In genomic region chr7:111156472-111157231, GRCm38 (mm10) we compare ENCODE assay signal across 8 mouse cellular contexts.
DNase-seq lines count a peak whose midpoint lies in the region; ATAC-seq and TF ChIP-seq lines count a peak whose summit lies in the region.

No protein-coding gene starts in this region.

- no peaks in the 10 kb centered on the region for H3K9me3 ChIP-seq in midbrain, embryonic 10.5 days (replicated peaks)
- H3K9me3 ChIP-seq in midbrain, embryonic 15.5 days: no peaks in the 10 kb centered on the region
- no peaks in the 10 kb centered on the region for H3K9me3 ChIP-seq in intestine, embryonic 14.5 days (ENCODE audit: control insufficient read depth, low read length)
- H3K9me3 ChIP-seq in lung, postnatal 0 days (ENCODE audit: low read length): no peaks in the 10 kb centered on the region

- no peaks in the 10 kb centered on the region for H3K27me3 ChIP-seq in midbrain, embryonic 10.5 days (ENCODE audit: low read depth, poor library complexity, severe bottlenecking)
- no peaks in the 10 kb centered on the region for H3K27me3 ChIP-seq in midbrain, embryonic 15.5 days (replicated peaks)
- no peaks in the 10 kb centered on the region for H3K27me3 ChIP-seq in intestine, embryonic 14.5 days (replicated peaks; ENCODE audit: control insufficient read depth, insufficient read depth, low read length)
- H3K27me3 ChIP-seq in lung, postnatal 0 days (replicated peaks; ENCODE audit: insufficient read depth, low read length): no peaks in the 10 kb centered on the region

- DNase-seq in midbrain, embryonic 10.5 days (ENCODE audit: low spot score): no peak
- peak; percentile 69 for DNase-seq in forelimb bud, embryonic 11.5 days (ENCODE audit: low read depth, low spot score)
- DNase-seq in intestine, embryonic 14.5 days (ENCODE audit: low spot score): peak; percentile 69
- peak; percentile 50 for DNase-seq in lung, postnatal 0 days (ENCODE audit: low spot score)
- no peak for DNase-seq in thymus, postnatal 4 days

- no peak overlapping the region for H3K9ac ChIP-seq in midbrain, embryonic 15.5 days
- no peak overlapping the region for H3K9ac ChIP-seq in intestine, embryonic 14.5 days (ENCODE audit: low read length)
- no peak overlapping the region for H3K9ac ChIP-seq in lung, postnatal 0 days (replicated peaks; ENCODE audit: low read depth)

- H3K4me3 ChIP-seq in midbrain, embryonic 10.5 days: no peak overlapping the region
- H3K4me3 ChIP-seq in midbrain, embryonic 15.5 days: no peak overlapping the region
- no peak overlapping the region for H3K4me3 ChIP-seq in brown adipose tissue, adult 24 weeks (ENCODE audit: insufficient read depth, low read depth, low read length)
- H3K4me3 ChIP-seq in intestine, embryonic 14.5 days (ENCODE audit: low read depth, low read length): no peak overlapping the region
- no peak overlapping the region for H3K4me3 ChIP-seq in lung, postnatal 0 days (ENCODE audit: low read depth, low read length)

- WGBS in midbrain, embryonic 10.5 days: 64% methylated on average over 8 of the region's 8 CpGs
- 58% methylated on average over 8 of the region's 8 CpGs for WGBS in midbrain, embryonic 15.5 days
- WGBS in intestine, embryonic 14.5 days: 23% methylated on average over 8 of the region's 8 CpGs
- 37% methylated on average over 8 of the region's 8 CpGs for WGBS in lung, postnatal 0 days

- TF ChIP-seq CTCF in lung, postnatal 0 days (IDR thresholded peaks at IDR 0.05): no peak

- no peak overlapping the region for H3K4me2 ChIP-seq in midbrain, embryonic 15.5 days
- H3K4me2 ChIP-seq in intestine, embryonic 14.5 days (ENCODE audit: low read length): no peak overlapping the region
- no peak overlapping the region for H3K4me2 ChIP-seq in lung, postnatal 0 days (replicated peaks; ENCODE audit: low read depth, low read length)

- H3K4me1 ChIP-seq in midbrain, embryonic 10.5 days: peaks cover 18% of the 10 kb centered on the region
- peaks cover 7% of the 10 kb centered on the region for H3K4me1 ChIP-seq in midbrain, embryonic 15.5 days
- peaks cover 11% of the 10 kb centered on the region; the same call in 1 of the 2 replicates for H3K4me1 ChIP-seq in brown adipose tissue, adult 24 weeks (ENCODE audit: control insufficient read depth, insufficient read depth, insufficient read length, low read length)
- H3K4me1 ChIP-seq in intestine, embryonic 14.5 days (replicated peaks; ENCODE audit: control insufficient read depth, insufficient read depth, low read length): peaks cover 24% of the 10 kb centered on the region
- H3K4me1 ChIP-seq in lung, postnatal 0 days (ENCODE audit: insufficient read depth, low read depth, low read length): no peaks in the 10 kb centered on the region; the same call in 1 of the 2 replicates

- no peak for ATAC-seq in midbrain, embryonic 15.5 days (replicated peaks)
- peak; percentile 67 for ATAC-seq in intestine, embryonic 14.5 days (replicated peaks; ENCODE audit: low FRiP score, low TSS enrichment, low read depth)
- ATAC-seq in lung, postnatal 0 days: peak; percentile 61
- ATAC-seq in erythroid progenitor cell, adult 5-6 weeks (replicated peaks; ENCODE audit: low FRiP score, poor library complexity, severe bottlenecking): no peak

- no peak for TF ChIP-seq EP300 in lung, postnatal 0 days (IDR thresholded peaks at IDR 0.05)

- no peaks in the 10 kb centered on the region for H3K36me3 ChIP-seq in midbrain, embryonic 10.5 days
- H3K36me3 ChIP-seq in midbrain, embryonic 15.5 days (replicated peaks): no peaks in the 10 kb centered on the region
- H3K36me3 ChIP-seq in intestine, embryonic 14.5 days (ENCODE audit: control insufficient read depth, insufficient read depth, low read length): no peaks in the 10 kb centered on the region
- no peaks in the 10 kb centered on the region for H3K36me3 ChIP-seq in lung, postnatal 0 days (ENCODE audit: insufficient read depth, low read length)

- 0 out of 2 replicates have a peak overlapping the region, but pooled peaks have one; percentile 13 for H3K27ac ChIP-seq in midbrain, embryonic 10.5 days (replicated peaks)
- H3K27ac ChIP-seq in midbrain, embryonic 15.5 days: no peak overlapping the region
- peak overlapping the region; percentile 94 for H3K27ac ChIP-seq in brown adipose tissue, adult 24 weeks (replicated peaks; ENCODE audit: low read depth, low read length)
- peak overlapping the region; percentile 73 for H3K27ac ChIP-seq in intestine, embryonic 14.5 days (ENCODE audit: low read depth)
- no peak overlapping the region for H3K27ac ChIP-seq in lung, postnatal 0 days (ENCODE audit: low read length)

Comparison
In these comparisons a context has a peak if more than half of its experiments do, and no peak if none do; other contexts are left out.
1. H3K27ac ChIP-seq: peak in midbrain, embryonic 10.5 days (single experiment), brown adipose tissue, adult 24 weeks (single experiment) and intestine, embryonic 14.5 days (single experiment); none in midbrain, embryonic 15.5 days (single experiment) and lung, postnatal 0 days (single experiment).
2. DNase-seq: peak in forelimb bud, embryonic 11.5 days (single experiment), intestine, embryonic 14.5 days (single experiment) and lung, postnatal 0 days (single experiment); none in midbrain, embryonic 10.5 days (single experiment) and thymus, postnatal 4 days (single experiment).
3. ATAC-seq: peak in intestine, embryonic 14.5 days (single experiment) and lung, postnatal 0 days (single experiment); none in midbrain, embryonic 15.5 days (single experiment) and erythroid progenitor cell, adult 5-6 weeks (single experiment).